Mouse (Mus musculus) lung, embryonic 15.5 days (tissue): Measurements from ENCODE around the gene Ptpn7. TPM values are rescaled to one million over a fixed set of nuclear protein-coding genes. Genes with fewer than 3 reads are reported as not detected.

Experiments used
- ATAC-seq: fragments of 200-750 bp; cut with Nextera tagmentation; 2 replicates; pipeline ENCODE4 v1.8.0; 2017; ENCODE audit warnings: moderate number of reproducible peaks, borderline replicate concordance; ENCODE audit not compliant: low FRiP score, low TSS enrichment; ENCODE audit errors: extremely low read depth
- H3K27ac ChIP-seq: fragments of 300-500 bp; sonication (generic); 2 replicates; pipeline ENCODE4 v1.5.1; 2015; ENCODE audit warnings: moderate library complexity, mild to moderate bottlenecking, inconsistent platforms
- H3K27me3 ChIP-seq: fragments of 300-500 bp; sonication (generic); 2 replicates; pipeline ENCODE4 v1.6.1; 2015; ENCODE audit warnings: inconsistent platforms
- H3K36me3 ChIP-seq: fragments of 300-500 bp; sonication (generic); 2 replicates; pipeline ENCODE4 v1.6.1; 2015; ENCODE audit warnings: inconsistent platforms
- H3K4me1 ChIP-seq: fragments of 300-500 bp; sonication (generic); 2 replicates; pipeline ENCODE4 v1.6.1; 2015; ENCODE audit warnings: inconsistent platforms
- H3K4me2 ChIP-seq: fragments of 300-500 bp; sonication (generic); 2 replicates; pipeline ENCODE4 v1.6.1; 2015; ENCODE audit warnings: inconsistent platforms, mild to moderate bottlenecking, moderate library complexity
- H3K4me3 ChIP-seq: fragments of 300-500 bp; sonication (generic); 2 replicates; pipeline ENCODE4 v1.5.1; 2015; ENCODE audit warnings: mild to moderate bottlenecking, inconsistent platforms
- H3K9ac ChIP-seq: fragments of 300-500 bp; sonication (generic); 2 replicates; pipeline ENCODE4 v1.6.1; 2015; ENCODE audit warnings: inconsistent platforms
- H3K9me3 ChIP-seq: fragments of 300-500 bp; sonication (generic); 2 replicates; pipeline ENCODE4 v1.6.1; 2016; ENCODE audit warnings: inconsistent platforms
- WGBS: fragments of 180-500 bp; shearing (Covaris S2); methylation state at CpG from one replicate; pipeline ENCODE4 v1.1.7; 2015; 5-methylcytosine and 5-hydroxymethylcytosine counted together
- polyA plus RNA-seq: library from polyadenylated mRNA; unstranded; fragments of >200 nt; fragmentation: Nextera tagmentation; extraction: Ambion mirVana; gene quantifications from 2 replicates; pipeline ENCODE4 v1.2.1, GENCODE M21; 2015

Ptpn7 gene
- polyA plus RNA-seq, 1 experiment from 2014 or later = 5.8 TPM

DNA sequence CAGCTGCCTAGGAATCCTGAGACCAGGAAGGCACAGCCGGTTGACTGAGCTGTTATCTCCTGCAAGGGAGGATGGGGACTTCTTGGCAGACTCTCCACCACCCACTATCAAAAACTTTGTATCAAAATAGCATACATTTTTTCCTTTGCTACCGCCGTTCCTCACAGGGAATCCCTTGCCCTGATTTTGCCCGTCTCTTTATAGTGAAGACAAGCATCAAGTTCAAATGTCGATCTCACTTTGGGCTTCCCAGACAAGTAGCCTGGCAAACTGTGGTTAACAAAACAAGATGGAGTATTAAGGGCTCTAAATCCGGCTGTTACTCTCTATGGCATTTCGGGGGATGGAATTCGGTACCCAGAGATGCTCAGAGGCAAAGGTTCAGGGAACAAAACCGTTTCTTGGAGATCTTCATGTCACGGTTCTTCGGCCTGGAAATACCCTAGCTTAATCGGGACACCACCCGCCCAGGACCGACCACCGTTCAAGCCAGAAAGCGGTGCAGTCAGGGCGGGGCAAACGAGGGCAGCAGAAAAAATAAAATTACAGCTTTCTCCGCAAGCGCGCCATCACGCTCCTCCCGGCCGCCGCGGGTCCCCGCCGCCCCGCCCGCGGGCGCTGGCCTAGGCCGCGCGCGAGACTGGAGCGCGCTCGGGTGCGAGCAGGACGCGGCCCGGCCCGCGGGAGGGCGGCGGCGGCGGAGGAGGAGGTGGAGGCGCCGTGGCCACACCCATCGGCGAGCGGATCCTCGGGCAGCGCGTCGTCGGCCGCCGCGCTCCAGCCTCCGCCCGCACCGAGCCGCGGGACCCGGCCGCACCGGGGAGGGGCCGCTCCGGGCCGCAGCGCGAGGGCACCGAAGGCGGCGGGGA, 13.8 kb downstream of the Ptpn7 start, which contains the start of gene Arl8a:
Gene Arl8a, plus strand, starts transcription at position 748 of the 869 bp plus-strand sequence.
- WGBS = under 1% methylated on average over 77 of the region's 78 CpGs
- Histone ChIP-seq H3K9ac (peak within 1 kb of the TSS; percentile 99), H3K9me3 (no peaks in the 10 kb centered on the region), H3K36me3 (no peaks in the 10 kb centered on the region), H3K27me3 (no peaks in the 10 kb centered on the region), H3K4me2 (peak within 1 kb of the TSS; percentile 91), H3K27ac (peak within 1 kb of the TSS; percentile 89), H3K4me1 (peaks cover 22% of the 10 kb centered on the region), H3K4me3 (peak within 1 kb of the TSS; percentile 89)
- peak; percentile 89 for ATAC-seq

DNA sequence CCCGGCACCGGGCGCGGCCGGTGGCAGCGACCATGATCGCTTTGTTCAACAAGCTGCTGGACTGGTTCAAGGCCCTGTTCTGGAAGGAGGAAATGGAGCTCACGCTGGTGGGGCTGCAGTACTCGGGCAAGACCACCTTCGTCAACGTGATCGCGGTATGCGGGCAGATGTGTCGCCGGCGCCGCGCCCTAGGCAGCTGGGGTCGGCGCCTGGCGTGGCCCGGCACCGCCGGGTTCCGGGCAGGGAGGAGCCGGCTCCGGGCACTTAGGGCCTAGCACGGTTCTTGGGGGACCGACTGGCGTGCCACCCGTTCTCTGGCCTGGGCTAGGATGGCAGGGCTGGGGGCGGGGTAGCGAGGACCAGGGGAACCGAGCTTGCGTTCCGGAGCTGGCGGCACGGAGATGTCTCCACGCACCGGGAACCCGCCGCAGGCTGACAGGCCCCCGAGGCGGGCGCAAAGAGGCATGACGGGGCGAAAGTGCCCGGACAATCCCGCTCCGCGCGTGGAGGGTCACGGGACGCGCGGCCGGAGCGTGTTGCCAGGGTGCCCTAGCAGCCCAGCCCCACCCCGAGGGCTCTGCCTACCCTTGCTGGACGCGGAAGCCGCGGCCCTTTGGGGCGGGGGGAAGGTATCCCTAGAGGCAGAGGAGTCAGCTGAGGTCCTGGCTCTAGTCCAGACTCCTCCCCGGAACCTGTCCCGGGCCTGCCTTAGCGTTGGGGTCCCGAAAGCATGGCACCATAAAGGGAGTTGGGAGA, 14.6 kb downstream of the Ptpn7 start:
- peak overlapping the region; percentile 91 for H3K4me2 ChIP-seq
- ATAC-seq = peak; percentile 77
- H3K4me3 ChIP-seq = peak overlapping the region; percentile 89
- no peaks in the 10 kb centered on the region for H3K36me3 ChIP-seq
- 1% methylated on average over 69 of the region's 69 CpGs for WGBS
- H3K9me3 ChIP-seq = no peaks in the 10 kb centered on the region
- H3K27ac ChIP-seq = peak overlapping the region; percentile 89
- peaks cover 22% of the 10 kb centered on the region for H3K4me1 ChIP-seq
- H3K9ac ChIP-seq = peak overlapping the region; percentile 99
- no peaks in the 10 kb centered on the region for H3K27me3 ChIP-seq

DNA sequence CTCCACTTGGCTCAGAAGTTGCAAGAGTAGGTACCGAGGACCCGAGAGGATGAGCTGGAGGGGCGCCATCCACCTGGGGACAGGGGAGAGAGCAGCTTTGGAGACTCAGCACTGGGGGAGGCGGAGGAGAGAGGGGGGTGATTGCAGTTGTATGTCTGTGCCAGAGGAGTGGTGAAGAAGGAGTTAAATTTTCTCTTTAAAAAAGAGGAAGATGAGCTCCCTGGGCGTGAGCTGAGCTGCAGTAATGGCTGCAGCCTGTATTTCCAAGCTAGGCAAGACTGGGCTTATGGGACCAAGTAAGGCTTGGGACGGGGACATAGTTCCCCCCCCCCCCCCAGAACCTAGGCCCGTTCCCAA, 15.2 kb downstream of the Ptpn7 start:
- Histone ChIP-seq H3K36me3 (no peaks in the 10 kb centered on the region), H3K27ac (peak overlapping the region; percentile 89), H3K4me3 (peak overlapping the region; percentile 89)

DNA sequence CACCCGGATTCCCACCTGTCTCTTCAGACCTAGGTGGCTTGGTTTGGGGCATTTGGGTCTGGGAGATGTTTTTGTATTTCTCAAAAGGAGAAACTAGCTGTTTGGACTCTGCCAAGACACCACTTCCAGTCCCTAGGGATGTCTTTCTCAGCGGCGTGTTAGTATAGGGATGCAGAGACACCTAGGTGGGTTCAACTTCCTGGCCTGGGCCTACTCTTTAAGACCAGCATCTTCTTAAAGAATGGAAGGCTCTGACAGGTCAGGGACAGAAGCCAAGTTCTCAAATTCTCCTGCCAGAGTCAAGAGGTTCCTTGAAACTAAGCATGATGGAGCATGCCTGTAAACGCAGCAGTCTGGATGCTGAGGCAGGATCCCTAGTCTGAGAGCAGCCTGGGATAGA, 16.0 kb downstream of the Ptpn7 start:
- Histone ChIP-seq H3K4me2 (peak overlapping the region; percentile 91), H3K9ac (no peak overlapping the region), H3K9me3 (no peaks in the 10 kb centered on the region), H3K27me3 (no peaks in the 10 kb centered on the region), H3K4me3 (peak overlapping the region; percentile 89), H3K27ac (no peak overlapping the region), H3K36me3 (no peaks in the 10 kb centered on the region), H3K4me1 (peaks cover 22% of the 10 kb centered on the region)
- no peak for ATAC-seq
- 64% methylated on average over 4 of the region's 4 CpGs for WGBS

More for the DNA sequence above, 15.2 kb downstream of the Ptpn7 start:
- peak overlapping the region; percentile 91 for H3K4me2 ChIP-seq
- H3K9me3 ChIP-seq = no peaks in the 10 kb centered on the region
- 0 out of 2 replicates have a peak, but pooled peaks have one; percentile 2 for ATAC-seq
- 4% methylated on average over 7 of the region's 7 CpGs for WGBS
- H3K27me3 ChIP-seq = no peaks in the 10 kb centered on the region
- peak overlapping the region; percentile 99 for H3K9ac ChIP-seq
- peaks cover 22% of the 10 kb centered on the region for H3K4me1 ChIP-seq

GRCm38 (mm10) chr1:135148996-135149395, 16.5 kb downstream of the Ptpn7 start:
- Histone ChIP-seq H3K27me3 (no peaks in the 10 kb centered on the region), H3K27ac (no peak overlapping the region; the same call in 1 of the 2 replicates), H3K4me3 (no peak overlapping the region; the same call in 1 of the 2 replicates), H3K9me3 (no peaks in the 10 kb centered on the region), H3K4me1 (peaks cover 24% of the 10 kb centered on the region), H3K36me3 (no peaks in the 10 kb centered on the region), H3K4me2 (no peak overlapping the region), H3K9ac (no peak overlapping the region)
- WGBS = 56% methylated on average over 5 of the region's 5 CpGs
- ATAC-seq = no peak

- Histone ChIP-seq H3K9me3 (no peaks in the 10 kb centered on the region), H3K36me3 (peaks cover 18% of the 10 kb centered on the region), H3K4me1 (peaks cover 12% of the 10 kb centered on the region), H3K9ac (peak overlapping the region; percentile 27), H3K27ac (peak overlapping the region; percentile 69; the same call in 1 of the 2 replicates), H3K27me3 (no peaks in the 10 kb centered on the region), H3K4me3 (peak overlapping the region; percentile 25), H3K4me2 (peak overlapping the region; percentile 51)
- peak; percentile 9; the same call in 1 of the 2 replicates for ATAC-seq
- 20% methylated on average over 13 of the region's 13 CpGs for WGBS
These were observed 21.5 kb downstream of the Ptpn7 start for GRCm38 (mm10) chr1:135154011-135154410.

DNA sequence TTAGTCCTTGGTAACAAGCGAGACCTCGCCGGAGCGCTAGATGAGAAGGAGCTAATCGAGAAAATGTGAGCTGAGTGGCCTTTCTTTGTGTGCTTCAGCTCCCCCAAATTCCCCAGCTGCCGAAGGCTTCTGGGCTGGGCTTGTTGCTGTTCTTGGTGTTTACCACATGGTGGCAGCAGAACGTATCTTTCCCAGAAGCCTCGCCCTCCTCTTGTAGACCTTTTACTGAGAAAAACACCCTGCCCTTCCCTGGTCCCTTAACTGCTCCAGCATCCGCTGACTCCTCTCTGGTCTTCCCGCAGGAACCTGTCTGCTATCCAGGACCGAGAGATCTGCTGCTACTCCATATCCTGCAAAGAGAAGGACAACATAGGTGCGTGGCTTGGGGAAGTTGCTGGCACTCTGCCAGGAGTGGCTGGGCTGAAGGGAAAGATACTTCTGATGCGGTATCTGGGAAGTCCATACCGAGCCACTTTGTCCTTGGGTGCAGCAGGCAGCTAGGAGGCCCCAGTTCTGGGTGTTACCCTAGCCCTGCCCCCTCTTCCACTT, 22.0 kb downstream of the Ptpn7 start:
- Histone ChIP-seq H3K36me3 (peaks cover 18% of the 10 kb centered on the region), H3K4me2 (peak overlapping the region; percentile 51), H3K27me3 (no peaks in the 10 kb centered on the region), H3K9ac (peak overlapping the region; percentile 27), H3K4me3 (peak overlapping the region; percentile 25), H3K4me1 (peaks cover 14% of the 10 kb centered on the region), H3K27ac (peak overlapping the region; percentile 69), H3K9me3 (no peaks in the 10 kb centered on the region)
- 2% methylated on average over 14 of the region's 14 CpGs for WGBS
- ATAC-seq = peak; percentile 68; the same call in 1 of the 2 replicates

GRCm38 (mm10) chr1:135156300-135156699, 23.8 kb downstream of the Ptpn7 start:
- Histone ChIP-seq H3K4me2 (no peak overlapping the region), H3K9me3 (no peaks in the 10 kb centered on the region), H3K27me3 (no peaks in the 10 kb centered on the region), H3K4me3 (no peak overlapping the region), H3K36me3 (peaks cover 18% of the 10 kb centered on the region), H3K9ac (no peak overlapping the region), H3K27ac (no peak overlapping the region), H3K4me1 (peaks cover 14% of the 10 kb centered on the region)
- WGBS = 84% methylated on average over 6 of the region's 6 CpGs
- ATAC-seq = no peak

GRCm38 (mm10) chr1:135158633-135159032, 26.1 kb downstream of the Ptpn7 start:
- Histone ChIP-seq H3K4me1 (peaks cover 14% of the 10 kb centered on the region), H3K36me3 (peaks cover 18% of the 10 kb centered on the region), H3K27ac (no peak overlapping the region), H3K27me3 (no peaks in the 10 kb centered on the region), H3K4me2 (no peak overlapping the region), H3K9me3 (no peaks in the 10 kb centered on the region), H3K9ac (no peak overlapping the region), H3K4me3 (no peak overlapping the region)
- WGBS = 69% methylated on average over 5 of the region's 5 CpGs
- no peak; the same call in 1 of the 2 replicates for ATAC-seq

GRCm38 (mm10) chr1:135159074-135159473, 26.6 kb downstream of the Ptpn7 start:
- ATAC-seq = no peak
- H3K27ac ChIP-seq = no peak overlapping the region

DNA sequence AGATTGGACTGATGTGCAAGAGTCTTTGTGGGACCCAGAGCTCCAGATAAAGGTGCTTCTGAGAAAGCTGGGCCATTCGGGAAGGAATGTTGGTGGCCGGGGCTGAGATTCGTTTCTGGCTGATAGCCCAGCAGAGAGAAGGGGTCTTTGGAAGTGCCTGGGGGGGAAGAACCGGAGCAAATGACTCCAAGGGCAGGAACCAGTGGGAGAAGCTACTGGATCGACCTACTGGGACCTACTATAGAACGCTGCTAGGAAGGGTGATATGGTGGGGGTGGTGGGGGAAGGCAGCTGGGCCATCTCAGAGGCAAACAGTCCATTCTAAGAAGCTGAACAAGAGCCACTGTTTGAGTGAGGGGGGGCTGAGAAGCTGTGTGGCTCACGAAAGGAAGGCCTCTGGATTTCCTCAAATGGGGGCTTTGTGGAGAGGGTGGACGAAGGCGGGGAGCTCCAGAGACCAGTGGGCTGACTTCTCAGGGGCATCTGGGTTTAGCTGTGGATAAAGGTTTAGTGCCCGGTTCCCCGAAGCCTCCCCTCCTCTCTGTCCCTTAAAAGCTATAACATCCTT, 27.1 kb downstream of the Ptpn7 start:
- Histone ChIP-seq H3K4me3 (no peak overlapping the region), H3K4me2 (no peak overlapping the region), H3K9me3 (no peaks in the 10 kb centered on the region), H3K27me3 (no peaks in the 10 kb centered on the region), H3K4me1 (peaks cover 6% of the 10 kb centered on the region), H3K9ac (no peak overlapping the region), H3K27ac (no peak overlapping the region), H3K36me3 (peaks cover 18% of the 10 kb centered on the region)
- WGBS = 57% methylated on average over 11 of the region's 11 CpGs
- ATAC-seq = no peak

More at GRCm38 (mm10) chr1:135159074-135159473, 26.6 kb downstream of the Ptpn7 start:
- peaks cover 11% of the 10 kb centered on the region for H3K4me1 ChIP-seq
- no peak overlapping the region for H3K4me3 ChIP-seq
- no peak overlapping the region for H3K9ac ChIP-seq
- no peak overlapping the region for H3K4me2 ChIP-seq
- no peaks in the 10 kb centered on the region for H3K9me3 ChIP-seq
- 49% methylated on average over 7 of the region's 7 CpGs for WGBS
- no peaks in the 10 kb centered on the region for H3K27me3 ChIP-seq
- peaks cover 18% of the 10 kb centered on the region for H3K36me3 ChIP-seq
